Mouse (Mus musculus): ENCODE results near the gene Socs3. TPM values are rescaled to one million over a fixed set of nuclear protein-coding genes. Genes with fewer than 3 reads are reported as not detected.
A peak's percentile ranks its signal among the peaks of the same experiment; 100 is the strongest.

The Socs3 gene
- total RNA-seq, 2 experiments from 2014 or later, result 2.8 to 5.0 TPM

DNA sequence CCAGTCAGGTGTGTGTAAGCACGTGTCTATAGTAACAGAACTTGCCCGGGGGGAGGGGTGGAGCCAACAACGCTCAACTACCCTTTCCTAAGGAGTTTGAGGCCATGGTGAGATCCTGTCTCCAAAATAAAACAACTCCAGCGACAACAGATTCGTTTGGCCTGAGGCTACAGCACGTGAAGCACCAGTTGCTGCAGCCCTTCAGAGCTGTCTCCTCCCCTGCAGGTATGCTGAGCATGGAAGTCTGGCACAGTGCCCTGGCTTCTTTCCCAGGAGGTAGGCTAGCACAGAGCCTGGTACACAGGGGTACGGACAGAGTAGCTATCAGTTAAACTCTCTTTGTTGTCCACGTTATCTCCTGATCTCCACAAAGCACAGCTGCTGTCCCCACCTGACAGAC is 33.6 kb downstream of the Socs3 start:
- no peak for DNase-seq (ENCODE audit: low spot score in 2 of 2)
- intact Hi-C loops (cut with DNase I), result no loop called here

DNA sequence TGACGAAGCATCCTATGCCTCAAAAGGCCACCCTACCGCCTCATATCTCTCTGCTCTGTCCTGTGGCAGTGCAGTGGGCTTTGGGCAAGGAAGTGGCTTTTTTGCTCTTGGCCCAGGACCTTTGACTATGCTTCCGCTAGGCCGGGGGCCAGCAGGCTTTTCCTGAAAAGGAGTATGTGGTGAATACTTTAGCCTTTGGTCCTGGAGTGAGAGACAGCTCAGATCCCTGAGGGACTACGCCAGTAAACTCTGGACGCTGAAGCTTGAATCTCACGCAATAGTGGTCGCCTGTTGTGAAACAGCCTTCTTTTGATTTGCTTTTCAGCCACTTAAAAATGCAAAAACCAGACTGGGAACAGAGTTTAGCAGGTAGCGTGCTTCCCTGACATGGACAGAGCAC is 34.2 kb downstream of the Socs3 start:
- DNase-seq (ENCODE audit: low spot score in 2 of 2), result no peak
- intact Hi-C loops (cut with DNase I), result no loop called here

DNA sequence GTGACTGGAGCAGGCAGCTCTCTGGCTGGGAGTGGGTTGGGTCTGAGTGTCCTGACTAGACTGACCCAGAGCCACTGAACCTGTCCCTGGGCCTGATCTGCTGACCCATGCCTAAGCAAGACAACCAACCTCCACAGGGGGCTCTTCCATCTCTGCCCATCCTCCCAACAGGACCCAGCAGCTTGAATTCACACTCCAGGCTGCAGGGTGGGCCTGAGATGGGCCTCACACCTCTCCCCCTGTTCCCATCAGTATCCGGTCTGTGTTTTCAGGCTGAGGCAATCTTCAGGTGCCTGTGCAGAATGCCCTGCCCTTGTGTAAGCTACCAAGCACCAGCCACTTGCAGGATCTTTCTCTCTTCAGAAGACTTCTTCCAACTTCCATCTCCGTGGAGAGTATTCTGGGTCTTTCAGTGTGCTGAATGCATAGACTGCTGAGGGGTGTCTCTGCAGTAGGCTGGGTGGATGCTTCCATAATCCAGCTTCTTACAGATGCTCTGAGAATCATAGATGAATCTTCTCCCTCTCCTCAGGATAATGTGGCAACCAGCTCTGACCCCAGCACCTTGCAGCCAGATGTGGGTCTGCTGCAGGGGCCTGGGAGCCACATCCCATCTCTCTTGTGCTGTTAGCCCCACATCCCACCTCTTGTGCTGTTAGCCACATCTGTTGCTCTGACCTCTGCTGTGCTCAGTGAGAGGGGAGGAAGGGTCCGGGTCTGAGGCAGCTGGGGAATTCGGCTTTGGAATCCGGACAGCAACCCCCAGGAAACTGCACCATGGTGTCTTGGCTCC is 35.1 kb downstream of the Socs3 start:
- no peak for DNase-seq (ENCODE audit: low spot score in 2 of 2)
- intact Hi-C loops (cut with DNase I), result no loop called here

DNA sequence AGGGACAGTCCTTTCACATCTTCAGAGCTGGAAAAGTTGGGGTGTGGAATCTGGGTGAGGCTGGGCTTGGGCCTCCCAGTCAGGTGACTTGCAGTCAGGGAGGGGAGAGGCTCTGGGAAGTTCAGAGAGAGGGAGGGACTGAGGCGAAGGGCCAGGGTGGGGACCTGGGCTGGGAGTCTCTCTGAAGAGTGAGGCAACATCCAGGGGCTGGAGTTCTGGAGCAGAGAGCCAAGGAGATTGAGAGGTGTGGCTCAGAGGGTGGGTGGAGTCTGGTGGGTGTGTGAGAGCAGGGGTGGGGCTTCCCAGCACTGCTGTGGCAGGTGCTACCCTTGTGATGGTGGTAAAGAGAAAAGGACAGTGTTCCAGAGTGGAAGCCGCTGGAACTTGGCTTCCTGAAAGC is 35.7 kb downstream of the Socs3 start:
- DNase-seq (ENCODE audit: low spot score in 2 of 2), result no peak
- intact Hi-C loops (cut with DNase I), result no loop called here

DNA sequence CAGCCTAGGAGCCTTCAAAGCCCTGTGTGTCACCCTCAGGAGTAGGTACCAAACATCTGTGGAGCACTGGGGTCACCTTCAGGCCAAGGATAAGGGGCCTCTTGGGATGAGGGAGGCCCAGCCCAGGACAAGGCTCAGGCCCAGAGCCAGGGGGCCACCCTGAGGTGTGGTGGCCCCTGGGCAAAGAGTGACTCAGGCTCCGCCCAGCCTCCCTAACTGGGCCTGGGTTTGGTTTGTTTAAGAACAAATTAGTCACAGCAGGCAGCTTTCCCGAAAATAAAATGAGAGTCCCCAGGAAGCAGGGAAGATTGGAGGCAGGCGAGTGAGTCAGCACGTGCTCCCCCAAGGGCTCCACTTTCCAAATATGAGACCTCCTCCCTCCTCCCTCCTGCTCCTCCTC is 37.7 kb downstream of the Socs3 start:
- intact Hi-C loops (cut with DNase I), result loop anchor here (2.0 kb wide), 1 partner anchor 37 kb away; no protein-coding TSS in a partner anchor
- peak; percentile 72 to 76 for DNase-seq (ENCODE audit: low spot score in 2 of 2)

DNA sequence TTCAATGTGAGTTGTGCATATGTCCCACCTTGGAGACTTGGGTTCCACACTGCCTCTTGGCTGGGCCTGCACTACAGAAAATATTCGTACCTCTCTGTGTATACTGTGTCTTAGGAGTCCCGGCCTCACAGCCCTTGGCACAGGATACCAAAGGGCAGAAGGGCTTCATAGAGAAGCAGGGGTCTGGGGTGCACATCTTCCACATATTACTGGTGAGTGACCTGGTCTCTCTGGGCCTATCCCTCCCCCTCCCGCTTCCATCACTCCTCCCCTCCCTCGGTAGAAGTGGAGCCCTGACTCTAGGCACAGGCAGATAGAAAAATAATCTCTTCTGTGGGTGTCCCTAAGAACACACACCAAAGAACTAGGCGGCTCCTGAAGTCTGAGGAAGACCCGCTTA is 38.3 kb downstream of the Socs3 start:
- no peak for DNase-seq (ENCODE audit: low spot score in 2 of 2)
- intact Hi-C loops (cut with DNase I), result no loop called here

DNA sequence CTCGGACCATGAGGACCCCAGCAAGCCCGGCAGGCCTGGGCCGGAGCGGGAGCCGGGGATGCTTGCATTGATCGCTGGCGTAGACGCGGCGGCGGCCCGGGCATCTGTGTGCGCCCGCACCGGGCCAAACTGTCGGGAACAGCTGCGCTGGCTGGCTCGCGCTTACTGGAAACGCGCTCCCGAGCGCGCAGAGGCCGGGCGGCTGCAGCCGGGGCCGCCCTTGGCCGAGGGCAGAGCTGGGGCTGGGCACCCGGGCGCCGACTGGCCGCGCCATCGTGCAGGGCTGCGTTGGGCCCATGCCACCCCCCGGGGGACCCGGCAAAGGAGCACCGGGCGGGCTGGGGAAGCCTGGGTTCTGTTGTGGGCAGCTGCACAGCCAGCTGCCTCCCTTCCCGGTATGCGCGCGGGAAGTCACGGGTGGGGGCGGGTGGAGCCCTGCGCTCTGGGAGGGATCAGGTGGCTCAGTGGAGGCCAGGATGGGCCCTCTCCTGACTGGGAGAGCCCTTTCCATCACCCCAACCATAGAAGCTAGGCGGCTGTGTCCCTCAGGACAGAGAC is 39.0 kb downstream of the Socs3 start:
- intact Hi-C loops (cut with DNase I), result no loop called here
- peak; percentile 50 for DNase-seq (ENCODE audit: low spot score in 2 of 2)

DNA sequence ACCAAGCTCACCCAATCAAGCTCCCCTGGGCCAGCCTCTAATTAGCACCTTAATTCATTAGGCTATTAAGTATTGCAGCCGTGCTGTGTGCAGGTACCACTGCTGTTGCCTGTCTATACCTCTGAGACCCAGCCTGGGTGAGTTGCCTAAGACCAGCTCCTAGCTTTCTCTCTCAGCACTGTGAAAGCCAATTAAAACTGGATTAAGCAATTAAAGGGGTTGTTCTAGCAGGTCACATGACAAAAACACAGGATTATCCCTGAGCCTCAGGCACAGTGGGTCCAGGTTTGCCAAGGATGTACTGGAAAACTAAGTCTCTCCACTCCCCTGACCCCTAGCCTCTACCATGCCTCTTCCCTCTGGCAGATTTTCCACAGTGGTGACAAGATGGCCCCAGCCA is 44.3 kb downstream of the Socs3 start:
- DNase-seq (ENCODE audit: low spot score in 2 of 2), result no peak
- intact Hi-C loops (cut with DNase I), result no loop called here

DNA sequence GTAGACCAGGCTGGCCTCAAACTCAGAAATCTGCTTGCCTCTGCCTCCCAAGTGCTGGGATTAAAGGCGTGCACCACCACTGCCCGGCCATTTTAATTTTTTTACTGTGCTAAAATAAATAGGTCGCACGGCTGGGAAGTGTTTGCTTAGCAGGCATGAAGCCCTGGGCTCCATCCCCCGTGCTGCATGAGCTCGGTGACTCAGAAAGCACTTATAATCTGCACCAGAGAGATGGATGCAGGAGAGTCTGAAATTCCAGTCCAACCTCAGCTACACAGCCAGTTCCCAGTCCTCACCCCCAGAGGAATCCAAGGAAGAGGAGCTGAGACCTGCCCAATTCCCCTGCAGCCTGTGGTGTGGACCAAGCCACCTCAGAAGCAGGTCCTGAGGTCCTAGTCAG is 45.4 kb downstream of the Socs3 start:
- intact Hi-C loops (cut with DNase I), result no loop called here
- DNase-seq (ENCODE audit: low spot score in 2 of 2), result no peak

DNA sequence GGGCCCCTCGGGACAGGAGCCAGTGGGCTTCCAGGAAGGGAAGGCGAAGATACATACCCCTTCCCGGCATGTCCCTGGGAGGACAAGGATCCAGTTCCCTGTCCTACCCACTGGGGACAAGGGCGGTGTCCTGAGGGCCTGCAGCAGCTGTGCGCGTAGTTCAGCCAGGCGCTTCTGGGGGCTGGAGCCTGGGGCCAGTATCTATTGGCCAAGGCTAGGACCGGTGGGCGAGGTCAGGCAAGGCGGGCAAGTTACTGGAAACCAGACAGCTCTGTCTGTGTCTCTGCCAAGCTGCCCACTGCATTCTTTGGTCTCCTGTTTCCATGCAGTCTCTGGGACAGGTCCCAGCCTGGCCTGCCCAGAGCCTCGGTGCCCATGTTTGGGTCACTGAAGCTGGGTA is 46.6 kb downstream of the Socs3 start:
- intact Hi-C loops (cut with DNase I), result no loop called here
- no peak for DNase-seq (ENCODE audit: low spot score in 2 of 2)

DNA sequence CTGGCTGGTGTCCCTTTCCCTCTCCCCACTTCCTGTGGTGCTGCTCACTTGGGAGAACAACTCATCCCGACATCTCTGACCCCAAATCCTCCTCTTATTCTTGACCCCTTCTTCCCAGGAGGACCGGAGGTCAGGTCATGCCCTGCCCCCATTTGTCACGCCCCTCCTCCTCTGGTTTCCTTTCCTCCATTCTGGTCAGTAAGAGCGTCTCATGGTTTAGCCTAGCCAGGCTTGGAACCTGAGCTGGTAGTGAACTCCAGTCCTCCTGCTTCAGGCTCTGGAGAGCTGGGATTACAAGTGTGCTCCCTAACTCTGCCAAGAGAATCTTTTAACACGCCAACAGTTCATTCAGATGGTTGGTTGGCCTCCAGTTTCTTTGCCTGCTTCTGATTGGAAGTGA is 50.6 kb downstream of the Socs3 start:
- intact Hi-C loops (cut with DNase I), result no loop called here
- DNase-seq (ENCODE audit: low spot score in 2 of 2), result no peak

DNA sequence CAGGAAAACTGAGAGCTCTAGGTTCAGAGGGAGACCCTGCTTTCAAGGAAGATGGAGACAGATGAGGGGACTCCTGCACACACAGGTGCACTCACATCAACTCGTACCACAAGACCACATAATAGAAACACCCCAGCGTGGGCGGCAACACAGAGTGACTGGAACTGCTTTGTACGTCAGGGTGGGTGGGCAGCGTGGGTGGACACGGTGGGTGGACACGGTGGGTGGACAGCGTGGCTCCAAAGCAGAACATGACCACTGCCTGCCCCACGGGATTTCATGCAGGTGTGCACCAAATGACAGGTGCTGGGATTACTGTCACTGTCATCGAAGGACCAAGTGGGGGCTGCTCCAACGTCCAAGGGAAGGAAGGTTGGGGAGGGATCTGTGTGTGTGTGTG is 51.3 kb downstream of the Socs3 start:
- DNase-seq (ENCODE audit: low spot score in 2 of 2), result no peak
- intact Hi-C loops (cut with DNase I), result no loop called here

Small RNAs within 50 kb of the gene (microRNA-seq; reads per million reads assigned to microRNA genes)
- gene Mir6933, result 1.3 reads per million

Other genes starting within 250 kb of the Socs3 start
- under 1 TPM; 0.62 to 0.68 TPM for gene Tmc8, start 188.0 kb downstream of the Socs3 start, total RNA-seq (2021)
- gene Tmc6, start 187.8 kb downstream of the Socs3 start, total RNA-seq (2021), result 1 to 10 TPM; 4.5 to 8.9 TPM
- not detected for gene 6030468B19Rik, start 172.4 kb downstream of the Socs3 start, total RNA-seq (2021)
- 1 to 10 TPM; 1.4 to 2.2 TPM for gene Gm20708, start 160.4 kb downstream of the Socs3 start, total RNA-seq (2021)
- gene Syngr2, start 160.4 kb downstream of the Socs3 start, total RNA-seq (2021), result 10 to 100 TPM; 10.1 to 10.2 TPM
- 1 to 10 TPM; 5.4 to 7.2 TPM for gene Afmid, start 144.1 kb downstream of the Socs3 start, total RNA-seq (2021)
- gene Tk1, start 144.0 kb downstream of the Socs3 start, total RNA-seq (2021), result 1 to 10 TPM in 1 of 2 experiments, under 1 TPM in 1; 0.39 to 1.3 TPM
- 1 to 10 TPM in 1 of 2 experiments, under 1 TPM in 1; 0.66 to 1.5 TPM for gene Birc5, start 120.8 kb downstream of the Socs3 start, total RNA-seq (2021)
- not detected for gene Tmem235, start 109.3 kb downstream of the Socs3 start, total RNA-seq (2021)
- gene Tha1, start 96.6 kb downstream of the Socs3 start, total RNA-seq (2021), result 1 to 10 TPM; 3.4 to 7.2 TPM
- 10 to 100 TPM; 82.8 to 86.3 TPM for gene Pgs1, start 16.2 kb upstream of the Socs3 start, total RNA-seq (2021)
- gene Dnah17, start 160.6 kb upstream of the Socs3 start, total RNA-seq (2021), result under 1 TPM; 0.02 to 0.09 TPM